Mouse (Mus musculus) hindbrain, embryonic 14.5 days (tissue): ENCODE measurements around the gene Tpi1. TPM values are rescaled to one million over a fixed set of nuclear protein-coding genes. Genes with fewer than 3 reads are reported as not detected.
"Not testable (repeated sequence)": the region's sequence is repeated elsewhere in the genome, so short reads cannot be mapped to it uniquely, and the experiment has no call there.

ENCODE experiments used
- ATAC-seq: fragments of 200-750 bp; cut with Nextera tagmentation; 2 replicates; pipeline ENCODE4 v1.8.0; 2017; ENCODE audit warnings: moderate number of reproducible peaks, mild to moderate bottlenecking, moderate TSS enrichment, moderate library complexity; ENCODE audit not compliant: low FRiP score
- DNase-seq: peaks from one replicate; pipeline ENCODE4 v3.0.0-alpha.2; 2015; ENCODE audit warnings: low spot score
- H3K27ac ChIP-seq: fragments of 300-500 bp; sonication (generic); 2 replicates; pipeline ENCODE4 v1.5.1; 2014; ENCODE audit warnings: mild to moderate bottlenecking, moderate library complexity
- H3K27me3 ChIP-seq: fragments of 300-500 bp; sonication (generic); 2 replicates; pipeline ENCODE4 v1.6.1; 2014; ENCODE audit warnings: mild to moderate bottlenecking, low read length, mixed read lengths; ENCODE audit not compliant: control insufficient read depth, insufficient read depth
- H3K36me3 ChIP-seq: fragments of 300-500 bp; sonication (generic); replicated peaks from 2 replicates; pipeline ENCODE4 v1.6.1; 2014; ENCODE audit not compliant: control insufficient read depth, insufficient read depth
- H3K4me1 ChIP-seq: fragments of 300-500 bp; sonication (generic); replicated peaks from 2 replicates; pipeline ENCODE4 v1.6.1; 2014; ENCODE audit warnings: antibody characterized with exemption, low read length, mixed read lengths; ENCODE audit not compliant: control insufficient read depth, insufficient read depth
- H3K4me2 ChIP-seq: fragments of 300-500 bp; sonication (generic); replicated peaks from 2 replicates; pipeline ENCODE4 v1.6.1; 2014; ENCODE audit warnings: mild to moderate bottlenecking, moderate library complexity
- H3K4me3 ChIP-seq: fragments of 300-500 bp; sonication (generic); replicated peaks from 2 replicates; pipeline ENCODE4 v1.5.1; 2014; ENCODE audit warnings: mild to moderate bottlenecking, low read length
- H3K9ac ChIP-seq: fragments of 300-500 bp; sonication (generic); 2 replicates; pipeline ENCODE4 v1.6.1; 2014
- H3K9me3 ChIP-seq: fragments of 300-500 bp; sonication (generic); 2 replicates; pipeline ENCODE4 v1.6.1; 2016; ENCODE audit warnings: low read length; ENCODE audit not compliant: control insufficient read depth
- WGBS: fragments of 180-500 bp; shearing (Covaris S2); extraction: QIAGEN DNeasy Blood & Tissue Kit; methylation state at CpG from one replicate; pipeline ENCODE4 v1.1.7; 2014; 5-methylcytosine and 5-hydroxymethylcytosine counted together
- polyA plus RNA-seq: library from polyadenylated mRNA; unstranded; fragments of >200 nt; fragmentation: Nextera tagmentation; extraction: Ambion mirVana; gene quantifications from 2 replicates; pipeline ENCODE4 v1.2.1, GENCODE M21; 2014

Gene Tpi1
- polyA plus RNA-seq, 1 experiment from 2014 or later = 413 TPM

DNA sequence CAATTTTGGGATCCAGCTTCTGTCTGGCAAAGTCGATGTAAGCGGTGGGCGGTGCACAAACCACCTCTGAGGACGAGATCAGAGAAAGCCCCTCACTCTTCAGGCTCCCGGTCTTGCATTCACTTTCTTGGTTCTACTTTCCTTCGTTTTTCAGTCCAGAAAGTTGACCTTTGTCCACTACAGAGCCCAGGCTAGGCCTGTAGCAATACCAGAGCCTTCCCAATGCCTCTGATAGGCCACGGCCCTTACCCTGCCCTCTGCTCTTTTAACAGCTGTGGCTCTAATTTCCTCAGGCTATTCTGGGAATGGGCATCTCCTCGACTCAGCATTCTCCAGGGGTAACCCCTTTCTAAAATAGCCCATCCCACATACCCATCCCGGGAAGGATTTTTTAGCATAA is 1.2 kb downstream of the Tpi1 start:
- 23% methylated on average over 9 of the region's 9 CpGs for WGBS
- peaks cover 33% of the 10 kb centered on the region for H3K4me1 ChIP-seq
- H3K9me3 ChIP-seq = no peaks in the 10 kb centered on the region
- H3K36me3 ChIP-seq = peaks cover 50% of the 10 kb centered on the region
- peak overlapping the region; percentile 80 for H3K9ac ChIP-seq
- no peaks in the 10 kb centered on the region for H3K27me3 ChIP-seq
- ATAC-seq (no peak), DNase-seq (no peak)
- peak overlapping the region; percentile 87 for H3K4me2 ChIP-seq
- peak overlapping the region; percentile 48 for H3K4me3 ChIP-seq
- peak overlapping the region; percentile 77 for H3K27ac ChIP-seq

DNA sequence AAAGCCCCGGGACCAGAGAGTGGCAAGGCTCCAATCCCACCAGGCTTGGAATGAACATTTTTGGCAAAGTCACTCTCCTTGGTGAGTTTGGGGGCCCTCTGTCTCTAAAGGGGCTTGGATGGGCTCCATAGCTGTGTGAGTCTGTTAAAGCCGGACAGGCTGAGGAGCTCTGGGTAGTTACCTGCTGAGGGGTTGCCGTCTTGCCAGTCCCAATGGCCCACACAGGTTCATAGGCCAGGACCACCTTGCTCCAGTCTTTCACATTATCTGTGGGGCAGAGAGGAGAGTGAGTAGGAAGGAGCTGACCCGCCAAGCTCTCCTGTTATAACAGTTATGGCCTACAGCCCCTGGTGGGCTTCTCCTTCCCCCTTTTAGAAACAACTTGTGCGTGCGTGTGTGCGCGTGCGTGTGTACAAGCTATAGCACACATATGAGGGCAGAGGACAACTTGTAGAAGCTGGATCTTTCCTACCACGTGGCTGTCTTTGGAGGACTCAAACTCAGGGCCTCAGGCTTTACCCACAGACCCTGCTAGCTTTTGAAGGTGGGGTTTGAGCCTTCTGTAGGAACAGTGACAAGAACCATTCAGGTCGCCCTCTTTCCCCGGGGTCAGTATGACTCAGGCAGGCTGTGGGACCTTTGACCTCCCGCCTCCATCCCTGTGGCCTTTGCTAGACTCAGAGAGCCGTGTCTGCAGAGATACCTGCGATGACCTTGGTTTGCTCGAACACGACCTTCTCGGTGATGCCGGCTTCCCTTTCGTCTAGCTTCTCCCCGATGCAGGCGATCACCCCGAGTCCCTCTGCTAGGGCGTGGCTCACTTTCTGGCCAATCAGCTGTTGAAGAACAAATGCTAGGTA is 2.2 kb downstream of the Tpi1 start:
- Histone ChIP-seq H3K27me3 (no peaks in the 10 kb centered on the region), H3K9me3 (no peaks in the 10 kb centered on the region), H3K4me1 (peaks cover 33% of the 10 kb centered on the region), H3K4me2 (peak overlapping the region; percentile 87), H3K27ac (no peak overlapping the region), H3K9ac (no peak overlapping the region), H3K36me3 (peaks cover 40% of the 10 kb centered on the region), H3K4me3 (peak overlapping the region; percentile 48)
- ATAC-seq (no peak), DNase-seq (no peak)
- WGBS = 82% methylated on average over 24 of the region's 24 CpGs

DNA sequence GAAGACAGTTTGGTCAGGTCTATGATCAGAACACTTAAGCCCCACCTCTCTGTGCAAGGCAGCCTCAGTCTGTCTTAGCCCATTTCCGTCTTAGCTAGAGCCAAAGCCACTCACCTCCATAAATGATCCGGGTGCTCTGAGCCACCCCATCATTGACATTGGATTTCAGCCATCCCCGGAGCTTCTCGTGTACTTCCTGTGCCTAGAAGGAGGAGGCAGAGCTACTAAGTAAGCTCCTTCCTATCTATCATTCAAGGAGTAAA is 2.8 kb downstream of the Tpi1 start:
- peaks cover 38% of the 10 kb centered on the region for H3K4me1 ChIP-seq

DNA sequence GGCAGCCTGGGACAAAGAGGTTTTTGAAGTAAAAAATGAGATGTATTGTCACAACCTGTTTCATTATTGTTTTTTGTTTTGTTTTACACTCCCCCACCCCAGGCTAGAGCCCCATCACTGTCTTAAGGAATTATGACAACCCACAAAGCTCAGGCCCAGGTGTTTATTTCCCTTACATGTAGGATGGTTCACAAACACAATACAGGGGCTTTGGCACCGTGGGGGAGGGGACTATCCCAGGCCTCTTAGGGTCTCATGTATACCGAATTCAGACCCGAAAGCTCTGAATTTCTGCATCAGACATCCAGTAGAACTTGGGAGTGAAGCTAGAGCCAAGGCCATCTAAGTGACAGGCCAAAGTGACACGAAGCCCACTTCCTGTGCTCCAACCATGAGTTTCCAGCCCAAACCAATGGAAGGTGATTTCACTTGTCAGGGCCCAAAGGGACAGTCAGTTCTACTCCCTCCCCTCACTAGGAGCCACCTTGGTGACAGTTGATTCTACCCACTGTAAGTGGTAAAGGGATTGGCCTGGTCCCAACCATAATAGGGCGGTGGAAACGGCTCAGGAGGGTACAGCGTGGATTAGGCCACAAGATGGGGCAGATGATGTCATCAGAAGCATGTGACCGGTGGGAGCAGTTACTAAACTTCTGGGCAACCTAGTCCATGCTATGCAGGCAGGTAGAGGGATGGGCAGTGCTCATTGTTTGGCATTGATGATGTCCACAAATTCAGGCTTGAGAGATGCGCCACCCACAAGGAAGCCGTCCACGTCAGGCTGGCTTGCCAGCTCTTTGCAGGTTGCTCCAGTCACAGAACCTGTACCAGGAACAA is 3.3 kb downstream of the Tpi1 start:
- not testable (repeated sequence) for H3K9ac ChIP-seq, H3K4me3 ChIP-seq, H3K27ac ChIP-seq, DNase-seq, H3K4me2 ChIP-seq, H3K27me3 ChIP-seq, H3K9me3 ChIP-seq, ATAC-seq
- WGBS = 81% methylated on average over 10 of the region's 11 CpGs
- peaks cover 29% of the 10 kb centered on the region for H3K36me3 ChIP-seq
- peaks cover 40% of the 10 kb centered on the region for H3K4me1 ChIP-seq

More for the DNA sequence above, 2.8 kb downstream of the Tpi1 start:
- ATAC-seq = no peak
- Histone ChIP-seq H3K9ac (no peak overlapping the region), H3K9me3 (no peaks in the 10 kb centered on the region), H3K4me2 (no peak overlapping the region), H3K27ac (no peak overlapping the region), H3K36me3 (peaks cover 35% of the 10 kb centered on the region), H3K4me3 (no peak overlapping the region), H3K27me3 (no peaks in the 10 kb centered on the region)
- DNase-seq = no peak
- WGBS = 83% methylated on average over 4 of the region's 4 CpGs

DNA sequence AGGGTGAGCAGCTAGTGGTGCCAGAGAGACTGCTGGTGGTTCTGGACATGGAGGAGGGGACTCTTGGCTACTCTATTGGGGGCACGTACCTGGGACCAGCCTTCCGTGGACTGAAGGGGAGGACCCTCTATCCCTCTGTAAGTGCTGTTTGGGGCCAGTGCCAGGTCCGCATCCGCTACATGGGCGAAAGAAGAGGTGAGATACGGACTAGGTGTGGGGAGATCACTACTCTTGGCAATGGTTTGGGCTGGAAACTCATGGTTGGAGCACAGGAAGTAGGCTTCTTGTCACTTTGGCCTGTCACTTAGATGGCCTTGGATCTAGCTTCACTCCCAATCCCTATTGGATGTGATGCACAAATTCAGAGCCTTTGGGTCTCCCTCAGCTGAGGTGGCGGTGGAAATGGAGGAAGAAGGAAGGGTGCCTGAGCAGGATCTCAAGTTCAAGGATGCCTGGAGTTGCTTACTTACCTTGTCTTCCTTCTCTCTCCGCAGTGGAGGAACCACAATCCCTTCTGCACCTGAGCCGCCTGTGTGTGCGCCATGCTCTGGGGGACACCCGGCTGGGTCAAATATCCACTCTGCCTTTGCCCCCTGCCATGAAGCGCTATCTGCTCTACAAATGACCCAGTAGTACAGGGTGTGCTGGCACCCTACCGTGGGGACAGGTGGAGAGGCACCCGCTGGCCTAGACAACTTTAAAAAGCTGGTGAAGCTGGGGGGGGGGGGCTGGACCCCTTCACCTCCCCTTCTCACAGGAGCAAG is 4.1 kb downstream of the Tpi1 start:
- Histone ChIP-seq H3K4me2 (peak overlapping the region; percentile 69), H3K4me3 (peak overlapping the region; percentile 44), H3K36me3 (peaks cover 21% of the 10 kb centered on the region), H3K9ac (peak overlapping the region; percentile 57), H3K27me3 (no peaks in the 10 kb centered on the region), H3K4me1 (peaks cover 44% of the 10 kb centered on the region), H3K27ac (0 out of 2 replicates have a peak overlapping the region, but pooled peaks have one; percentile 15), H3K9me3 (no peaks in the 10 kb centered on the region)
- DNase-seq = no peak
- no peak for ATAC-seq
- WGBS = 47% methylated on average over 14 of the region's 14 CpGs

DNA sequence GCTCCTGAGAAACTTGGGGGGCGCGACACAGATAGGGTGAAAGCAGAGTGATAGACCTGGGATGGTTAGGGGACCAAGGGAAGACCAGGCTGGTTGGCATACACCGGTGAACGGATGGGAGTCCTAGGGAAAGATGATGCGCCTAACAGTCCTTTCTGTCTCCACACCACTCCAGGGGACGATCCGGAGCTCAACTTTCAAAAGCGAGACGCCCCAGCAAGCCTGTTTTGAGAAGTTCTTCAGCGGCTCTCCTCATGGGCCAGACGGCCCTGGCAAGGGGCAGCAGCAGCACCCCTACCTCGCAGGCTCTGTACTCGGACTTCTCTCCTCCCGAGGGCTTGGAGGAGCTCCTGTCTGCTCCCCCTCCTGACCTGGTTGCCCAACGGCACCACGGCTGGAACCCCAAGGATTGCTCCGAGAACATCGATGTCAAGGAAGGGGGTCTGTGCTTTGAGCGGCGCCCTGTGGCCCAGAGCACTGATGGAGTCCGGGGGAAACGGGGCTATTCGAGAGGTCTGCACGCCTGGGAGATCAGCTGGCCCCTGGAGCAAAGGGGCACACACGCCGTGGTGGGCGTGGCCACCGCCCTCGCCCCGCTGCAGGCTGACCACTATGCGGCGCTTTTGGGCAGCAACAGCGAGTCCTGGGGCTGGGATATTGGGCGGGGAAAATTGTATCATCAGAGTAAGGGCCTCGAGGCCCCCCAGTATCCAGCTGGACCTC is 4.9 kb downstream of the Tpi1 start:
- ATAC-seq (0 out of 2 replicates have a peak, but pooled peaks have one; percentile 7), DNase-seq (peak; percentile 77)
- under 1% methylated on average over 35 of the region's 35 CpGs for WGBS

DNA sequence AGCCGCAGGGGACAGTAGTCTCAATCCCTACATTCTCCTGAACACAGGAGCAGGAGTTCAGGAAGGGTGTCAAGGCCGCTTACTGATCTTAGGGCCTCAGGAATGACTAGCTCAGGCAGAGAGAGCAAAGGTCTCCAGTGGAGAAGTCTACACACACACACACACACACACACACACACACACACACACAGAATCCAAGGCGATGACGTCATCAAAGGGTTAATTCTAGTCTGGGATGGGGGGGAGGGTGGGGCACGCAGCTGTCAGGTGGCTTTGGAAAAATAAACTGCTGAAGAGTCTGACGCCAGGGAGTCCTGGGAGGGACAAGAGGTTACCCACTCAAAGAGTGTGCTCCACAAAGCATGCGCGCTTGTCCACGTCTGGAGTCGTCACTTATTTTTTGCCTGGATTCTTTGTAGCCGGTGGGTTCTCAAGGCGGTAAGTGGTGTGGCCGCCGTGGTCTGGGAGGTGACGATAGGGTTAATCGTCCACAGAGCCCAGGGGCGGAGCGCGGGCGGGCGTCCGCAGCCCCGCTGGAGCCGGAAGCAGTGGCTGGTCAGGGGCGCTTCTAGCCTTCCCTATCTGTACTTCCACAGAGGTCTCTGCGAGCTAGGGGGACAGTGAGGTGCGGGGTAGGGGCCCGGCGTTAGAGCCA is 5.6 kb downstream of the Tpi1 start, which contains the start of gene Spsb2:
Gene Spsb2 (plus strand): TSS at position 304 of the 655 bp plus-strand sequence.
- Histone ChIP-seq H3K4me3 (peak within 1 kb of the TSS; percentile 44), H3K9ac (peak within 1 kb of the TSS; percentile 57), H3K27ac (peak within 1 kb of the TSS; percentile 70), H3K36me3 (peaks cover 20% of the 10 kb centered on the region), H3K27me3 (no peaks in the 10 kb centered on the region), H3K9me3 (no peaks in the 10 kb centered on the region), H3K4me1 (peaks cover 38% of the 10 kb centered on the region), H3K4me2 (peak within 1 kb of the TSS; percentile 69)
- WGBS = 5% methylated on average over 29 of the region's 29 CpGs
- ATAC-seq = peak; percentile 35
- peak; percentile 58 for DNase-seq

More for the DNA sequence above, 4.9 kb downstream of the Tpi1 start:
- Histone ChIP-seq H3K4me3 (peak overlapping the region; percentile 44), H3K4me2 (peak overlapping the region; percentile 69), H3K36me3 (peaks cover 20% of the 10 kb centered on the region), H3K4me1 (peaks cover 38% of the 10 kb centered on the region), H3K27ac (peak overlapping the region; percentile 70), H3K9me3 (no peaks in the 10 kb centered on the region), H3K9ac (peak overlapping the region; percentile 57), H3K27me3 (no peaks in the 10 kb centered on the region)

DNA sequence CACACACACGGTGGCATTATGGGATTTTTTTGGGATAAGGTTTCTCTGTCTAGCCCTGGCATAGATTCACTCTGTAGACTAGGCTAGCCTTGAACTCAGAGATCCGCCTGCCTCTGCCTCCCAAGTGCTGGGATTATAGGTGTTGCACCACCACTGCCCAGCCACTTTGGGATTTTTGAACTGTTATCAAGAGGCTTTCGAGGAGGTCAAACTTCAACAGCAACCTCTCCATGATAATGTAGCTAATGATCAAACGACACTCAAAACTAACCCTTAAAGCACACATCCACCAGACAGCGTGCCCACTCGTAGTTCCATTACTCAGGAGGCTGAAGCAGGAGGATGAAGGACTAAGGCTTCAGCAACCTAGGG is 6.1 kb downstream of the Tpi1 start:
- H3K27me3 ChIP-seq = no peaks in the 10 kb centered on the region
- no peaks in the 10 kb centered on the region for H3K9me3 ChIP-seq
- WGBS = 79% methylated on average over 6 of the region's 6 CpGs
- H3K4me3 ChIP-seq = no peak overlapping the region
- H3K9ac ChIP-seq = peak overlapping the region; percentile 57
- H3K27ac ChIP-seq = peak overlapping the region; percentile 70; the same call in 1 of the 2 replicates
- DNase-seq (no peak), ATAC-seq (no peak)
- peaks cover 20% of the 10 kb centered on the region for H3K36me3 ChIP-seq
- peaks cover 35% of the 10 kb centered on the region for H3K4me1 ChIP-seq
- H3K4me2 ChIP-seq = peak overlapping the region; percentile 69
